Mouse (Mus musculus) erythroid progenitor cell, adult 5-6 weeks (primary cell): ENCODE results near the gene Il6st. TPM values are rescaled to one million over a fixed set of nuclear protein-coding genes. Genes with fewer than 3 reads are reported as not detected.

Experiments used
- ATAC-seq: replicated peaks from 2 replicates; pipeline ENCODE4 v1.8.0; 2016; ENCODE audit warnings: moderate number of reproducible peaks, mild to moderate bottlenecking, moderate TSS enrichment, inconsistent platforms; ENCODE audit not compliant: poor library complexity, low FRiP score, severe bottlenecking
- total RNA-seq, 2 experiments: library from RNA; stranded (forward) in 1 of 2; stranded (reverse) in 1 of 2; fragments of 150-400 nt in 1 of 2; fragments of 186-747, 209-891 nt in 1 of 2; gene quantifications; 2 replicates each; pipeline versions ENCODE4 v1.2.3 to v1.2.4; 2015 to 2017; ENCODE audit warnings: low replicate concordance in 2 of 2

The Il6st gene
- total RNA-seq, 2 experiments from 2014 or later: 4.1 to 27.7 TPM

DNA sequence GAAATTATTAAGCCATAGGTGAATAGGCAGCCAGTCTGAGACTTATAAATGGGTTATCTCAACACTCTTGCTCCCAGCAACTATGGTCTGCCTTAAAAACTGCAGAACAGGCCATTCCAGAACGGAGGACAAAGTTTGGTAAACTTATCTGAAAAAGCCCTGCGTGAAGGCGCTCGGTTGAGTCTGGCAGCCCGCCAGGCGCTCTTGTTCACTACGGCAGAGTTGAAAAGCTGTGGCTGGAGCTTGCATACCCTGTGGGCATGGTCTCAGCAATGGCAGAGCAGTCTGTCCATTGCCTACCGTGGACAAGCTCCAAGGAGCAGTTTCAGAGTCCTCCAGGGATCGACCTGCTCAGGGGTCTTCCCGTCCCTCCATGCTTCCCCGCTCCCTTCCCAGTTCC is 47.4 kb downstream of the Il6st start:
- ATAC-seq: no peak

DNA sequence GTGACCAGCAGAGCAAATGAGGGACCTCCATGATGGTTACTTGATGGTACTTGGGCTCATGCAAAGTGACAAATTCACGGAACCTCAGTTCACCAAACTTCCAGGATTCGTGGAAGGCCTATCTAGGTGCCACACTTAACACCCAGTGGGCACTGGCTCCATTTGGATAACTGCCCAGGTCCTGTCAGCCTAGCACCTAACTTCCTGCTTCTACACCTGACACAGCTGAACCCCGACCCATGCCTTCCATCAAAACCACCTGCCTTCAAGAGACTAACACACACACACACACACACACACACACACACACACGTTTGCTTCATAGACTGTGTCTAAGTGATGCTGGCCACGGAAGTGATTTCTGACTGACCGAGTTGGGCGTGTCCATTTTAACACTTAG is 47.9 kb downstream of the Il6st start:
- no peak for ATAC-seq

GRCm38 (mm10) chr13:112512824-112513223 is 49.0 kb downstream of the Il6st start:
- no peak for ATAC-seq

DNA sequence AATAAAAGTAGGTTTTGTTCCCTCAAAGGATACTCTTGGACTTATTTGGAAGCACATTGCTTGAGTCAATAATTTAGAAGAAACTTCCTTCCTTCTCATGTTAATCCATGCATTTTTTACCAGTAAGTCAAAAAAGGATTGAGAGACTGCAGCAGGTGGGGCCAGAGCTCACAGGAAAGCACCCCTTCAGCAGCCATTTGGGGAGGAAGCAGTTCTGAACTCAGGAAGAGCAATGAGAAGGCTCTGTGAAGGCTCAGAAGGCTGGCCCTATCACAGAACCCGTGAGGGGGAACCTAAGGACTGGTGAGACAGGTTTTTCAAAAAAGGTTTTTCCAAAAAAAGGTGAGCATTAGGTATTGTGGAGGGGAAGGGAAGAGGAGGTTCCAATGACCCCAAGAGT is 50.7 kb downstream of the Il6st start:
- no peak for ATAC-seq

DNA sequence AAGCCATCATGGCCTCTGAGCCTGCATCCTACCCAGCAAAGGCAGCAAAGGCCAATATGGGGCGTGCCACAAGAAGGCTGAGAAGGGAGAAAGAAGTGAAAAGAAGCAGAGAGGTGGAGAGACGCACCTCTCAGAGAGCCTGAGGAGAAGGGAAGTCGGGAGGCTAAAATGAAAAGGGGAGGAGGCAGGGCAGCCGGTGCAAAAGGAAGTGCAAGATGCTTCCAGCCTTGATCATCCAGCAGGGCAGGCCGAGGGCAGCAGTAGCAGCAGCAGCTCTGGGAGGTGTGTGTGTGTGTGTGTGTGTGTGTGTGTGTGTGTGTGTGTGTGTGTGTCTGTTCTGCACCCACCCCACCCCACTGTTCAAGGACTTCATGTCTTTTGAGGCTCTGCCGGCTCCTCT is 58.4 kb downstream of the Il6st start:
- ATAC-seq: no peak

DNA sequence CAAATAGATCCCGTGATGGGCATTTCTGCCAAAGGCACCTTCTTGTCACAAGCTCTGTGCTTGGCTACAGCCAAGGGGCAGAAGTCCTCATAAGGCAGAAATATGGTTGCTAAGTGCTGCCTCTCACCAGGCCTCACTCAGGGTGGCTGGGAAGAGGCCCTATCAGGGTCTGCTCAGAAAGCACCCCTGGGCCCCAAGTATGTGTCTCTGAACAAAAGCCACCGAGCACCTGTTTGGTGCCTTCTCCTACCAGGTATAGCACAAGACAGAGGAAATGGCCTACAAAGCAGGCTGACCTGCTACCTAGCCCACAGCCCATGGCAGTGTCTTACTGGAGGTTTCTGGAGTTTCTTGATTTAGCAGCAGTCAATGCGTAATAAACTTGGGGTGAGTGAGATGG is 59.0 kb downstream of the Il6st start:
- no peak for ATAC-seq

GRCm38 (mm10) chr13:112523346-112523970 is 59.6 kb downstream of the Il6st start:
- no peak for ATAC-seq

DNA sequence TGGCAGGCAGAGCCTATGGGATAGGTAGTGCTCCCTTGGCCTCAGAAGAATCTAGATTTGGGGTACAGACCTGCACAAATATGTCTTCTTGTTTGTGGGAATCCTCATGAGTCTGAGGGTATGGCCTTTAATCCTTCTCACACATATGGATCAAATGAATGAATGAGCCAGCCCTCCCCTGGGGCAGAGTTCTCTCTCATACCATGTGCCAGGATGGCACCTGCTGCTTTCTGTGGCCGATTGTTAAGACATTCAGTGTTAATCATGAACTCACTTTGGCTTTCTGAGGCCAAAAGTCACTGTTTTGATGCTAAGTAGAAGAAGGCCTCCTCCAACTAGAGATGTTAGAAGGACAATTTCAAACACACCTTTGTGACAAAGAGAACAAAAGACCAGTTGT is 63.3 kb downstream of the Il6st start:
- ATAC-seq: no peak

DNA sequence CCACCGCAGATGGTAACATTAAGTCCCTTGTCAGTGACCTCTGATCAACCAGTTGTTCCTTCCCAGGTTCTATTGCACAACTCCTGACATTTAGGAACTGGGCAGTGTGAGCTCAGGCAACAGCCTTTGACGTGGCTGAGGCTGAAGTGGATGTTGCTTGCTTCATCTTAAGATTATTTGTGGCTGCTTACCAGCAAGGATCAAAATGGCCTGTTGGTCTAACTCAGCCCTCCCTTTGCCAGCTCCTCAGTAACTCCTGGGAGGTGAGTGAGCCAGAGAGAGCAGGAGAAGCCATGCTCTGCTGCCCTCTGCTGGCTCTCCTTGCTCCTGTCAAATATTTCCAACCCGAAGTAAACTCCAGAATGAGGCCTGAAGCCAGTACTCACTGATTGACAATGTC is 66.0 kb downstream of the Il6st start:
- ATAC-seq: peak; percentile 52

- no peak for ATAC-seq
These were observed 68.4 kb downstream of the Il6st start for GRCm38 (mm10) chr13:112532235-112532634.

- ATAC-seq: no peak
These were observed 69.7 kb downstream of the Il6st start for GRCm38 (mm10) chr13:112533556-112533955.

- ATAC-seq: no peak
These were observed 72.7 kb downstream of the Il6st start for GRCm38 (mm10) chr13:112536611-112537010.

DNA sequence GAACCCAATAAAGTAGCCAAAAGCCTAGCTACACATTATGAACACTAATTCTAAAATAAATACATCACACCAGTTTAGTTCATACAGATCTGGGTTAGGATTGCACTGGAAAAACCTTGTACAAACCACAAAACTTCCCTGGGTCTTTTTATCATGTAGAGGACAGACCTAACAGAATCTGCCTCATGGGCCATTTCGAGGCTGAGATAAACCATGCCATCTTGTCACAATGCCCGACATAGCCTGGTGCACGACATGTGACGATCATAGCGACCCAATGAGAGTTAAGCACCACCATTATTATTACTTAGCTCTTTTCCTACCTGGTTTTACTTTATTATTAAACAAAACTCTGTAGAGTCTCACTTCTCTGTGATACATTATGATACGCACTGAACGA is 73.2 kb downstream of the Il6st start:
- ATAC-seq: no peak

DNA sequence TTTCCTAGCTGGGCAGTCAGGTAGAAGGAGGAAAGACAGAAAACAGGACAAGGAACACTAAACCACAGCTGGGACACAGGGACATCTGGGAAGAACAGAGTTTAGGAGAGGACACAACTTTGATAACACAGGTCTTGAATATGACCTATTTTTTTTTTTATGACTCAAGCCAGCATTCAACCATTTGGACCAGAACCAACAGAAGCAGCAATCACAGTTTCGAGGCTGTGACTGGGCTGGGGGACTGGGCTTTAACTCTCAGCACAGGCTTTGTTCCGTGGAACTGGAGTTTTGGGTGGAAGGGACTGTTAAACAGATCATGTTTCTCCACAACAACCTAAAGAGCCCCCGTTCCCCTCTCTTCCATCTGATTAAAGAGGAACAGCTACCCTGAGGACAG is 76.7 kb downstream of the Il6st start:
- no peak for ATAC-seq

DNA sequence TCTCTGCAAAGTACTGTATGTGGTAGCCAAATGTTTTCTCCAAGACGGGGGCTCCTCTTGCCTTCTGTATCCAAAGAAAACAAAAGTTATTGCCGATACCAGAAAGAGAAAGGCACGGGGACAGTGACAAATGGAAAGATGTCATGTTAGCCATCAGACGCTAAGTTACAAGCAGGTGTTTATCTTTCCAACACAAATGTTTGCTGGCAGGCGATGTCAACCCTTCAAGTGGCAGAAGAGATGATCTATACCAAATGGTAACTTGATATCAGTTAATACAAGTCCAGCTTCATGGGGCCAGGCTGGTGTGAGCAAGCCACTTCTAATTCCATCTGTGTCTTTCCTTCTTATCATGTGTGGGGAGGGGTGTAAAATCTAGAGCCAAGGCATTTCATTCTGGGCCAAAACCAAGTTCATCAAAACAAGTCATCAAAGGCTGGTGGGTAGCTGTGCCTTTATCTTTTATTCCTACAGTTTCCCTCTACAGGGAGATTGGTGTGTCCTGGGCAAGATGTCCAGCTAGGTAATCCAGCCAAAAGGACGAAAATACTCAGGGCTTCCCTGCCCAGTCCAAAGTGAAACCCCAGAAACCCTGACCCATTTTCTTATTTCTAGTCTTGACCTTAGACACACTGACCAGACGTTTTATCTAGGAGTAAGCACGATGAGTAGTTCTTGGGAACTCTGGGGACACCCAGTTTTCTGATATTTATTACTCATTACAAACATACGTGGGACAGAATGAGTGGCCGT is 77.5 kb downstream of the Il6st start:
- ATAC-seq: peak; percentile 71

DNA sequence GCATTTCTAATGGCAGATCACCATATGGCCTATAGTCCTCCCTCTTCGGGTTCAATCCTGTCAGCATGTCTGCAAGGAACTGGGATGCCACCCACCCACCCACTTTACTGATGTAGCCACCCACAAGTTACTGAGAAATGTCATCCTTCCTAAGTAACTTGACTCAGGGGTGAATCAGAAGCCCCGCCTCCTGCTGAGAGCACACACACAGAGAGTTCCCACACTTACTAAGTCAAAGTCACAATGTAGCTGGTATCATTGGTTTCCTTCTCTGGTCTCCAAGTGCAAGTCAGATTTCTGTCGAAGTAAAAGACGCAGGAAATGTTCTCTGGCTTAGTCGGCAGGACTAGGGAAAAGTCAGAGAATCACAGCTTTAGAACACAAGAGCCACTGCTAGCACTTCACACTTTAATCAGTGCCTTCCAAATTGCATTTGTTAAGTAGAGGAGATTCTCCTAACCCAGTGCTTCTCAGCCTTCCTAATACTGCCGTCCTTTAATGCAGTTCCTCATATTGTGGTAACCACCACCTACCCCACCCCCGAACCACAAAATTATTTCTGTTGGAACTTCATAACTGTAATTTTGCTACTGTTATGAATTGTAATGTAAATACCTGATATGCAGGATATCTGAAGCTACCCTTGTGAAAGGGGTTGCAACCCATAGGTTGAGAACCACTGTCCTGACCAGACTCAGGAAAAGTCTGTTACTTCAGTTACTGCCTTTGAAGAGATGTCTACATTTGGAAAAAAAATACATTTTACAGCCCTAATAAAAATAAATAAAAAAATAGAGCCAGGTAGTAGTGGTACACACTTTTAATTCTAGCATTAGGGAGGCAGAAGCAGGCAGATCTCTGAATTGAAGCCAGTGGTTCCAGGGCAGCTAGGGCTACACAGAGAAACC is 88.0 kb downstream of the Il6st start:
- ATAC-seq: no peak

DNA sequence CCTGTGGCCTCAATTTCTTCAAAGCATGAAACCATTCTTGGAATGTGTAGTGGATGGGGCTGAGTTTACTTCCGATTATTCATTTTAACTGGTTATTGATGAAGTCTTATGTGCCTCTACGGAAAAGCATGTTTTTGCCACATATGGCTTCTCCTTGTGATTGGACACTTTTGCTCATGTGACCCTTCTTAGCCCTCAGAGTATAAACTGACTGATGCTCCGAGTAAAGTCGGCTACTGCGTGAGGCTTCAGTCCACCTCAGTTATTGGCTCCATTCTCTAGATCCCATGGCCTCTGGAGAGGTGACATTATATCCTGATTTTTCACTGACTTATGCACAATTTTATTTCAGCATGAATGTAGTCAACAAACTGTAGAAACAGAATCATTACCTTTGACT is 89.4 kb downstream of the Il6st start:
- no peak for ATAC-seq

DNA sequence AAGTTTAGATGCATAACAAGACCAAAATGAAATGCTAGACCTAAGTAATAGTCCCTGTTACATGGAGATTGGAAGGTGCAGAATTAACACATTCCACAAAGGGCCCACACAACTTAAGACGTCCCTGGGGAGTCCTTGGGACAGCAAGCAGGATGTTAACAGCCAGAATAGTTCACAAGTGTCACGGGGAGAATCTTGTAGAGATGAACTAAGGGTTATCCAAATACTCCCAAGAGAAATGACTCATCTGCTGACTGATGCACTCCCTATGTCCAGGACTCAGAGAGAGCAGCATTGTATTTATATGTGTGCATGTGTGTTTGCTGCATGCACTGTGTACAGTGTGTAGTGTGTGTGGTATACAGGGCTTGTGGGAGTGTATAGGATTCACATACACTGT is 92.6 kb downstream of the Il6st start:
- ATAC-seq: no peak
